Comparison of ENCODE assay signal across 24 mouse cellular contexts in genomic region chr5:116252186-116252585, GRCm38 (mm10). TPM values are rescaled to one million over a fixed set of nuclear protein-coding genes. Genes with fewer than 3 reads are reported as not detected.
DNase-seq lines count a peak whose midpoint lies in the region; ATAC-seq and TF ChIP-seq lines count a peak whose summit lies in the region.
"Had no signal": no experiment of that assay in that cellular context is flagged by ENCODE, and none has a peak within 500 bp of the region (broad histone marks: within the 10 kb centered on the region; RNA-seq: fewer than 3 reads in every experiment).

No protein-coding gene starts in this region.

- no peak for TF ChIP-seq CTCF in liver, postnatal 0 days (IDR thresholded peaks at IDR 0.05; ENCODE audit: low read depth)
- no peak for TF ChIP-seq CTCF in G1E (IDR thresholded peaks at IDR 0.05; ENCODE audit: low read depth, low read length)

- H3K27ac ChIP-seq in liver, embryonic 11.5 days (ENCODE audit: low read depth, low read length) = no peak overlapping the region
- H3K27ac ChIP-seq in liver, postnatal 0 days (ENCODE audit: low read depth) = no peak overlapping the region
- H3K27ac ChIP-seq in midbrain, embryonic 11.5 days (ENCODE audit: low read depth, low read length) = no peak overlapping the region
- H3K27ac ChIP-seq in midbrain, embryonic 15.5 days = no peak overlapping the region
- H3K27ac ChIP-seq: embryonic facial prominence, embryonic 15.5 days; forebrain, embryonic 10.5 days; heart, adult 2 months; heart, embryonic 15.5 days; hindbrain, embryonic 14.5 days had no signal

- no peak overlapping the region for H3K9ac ChIP-seq in liver, embryonic 11.5 days (ENCODE audit: low read depth, low read length)
- no peak overlapping the region for H3K9ac ChIP-seq in liver, postnatal 0 days (replicated peaks)
- no peak overlapping the region for H3K9ac ChIP-seq in midbrain, embryonic 11.5 days (ENCODE audit: low read length)
- H3K9ac ChIP-seq in midbrain, embryonic 15.5 days = no peak overlapping the region
- H3K9ac ChIP-seq: embryonic facial prominence, embryonic 15.5 days; heart, embryonic 15.5 days; hindbrain, embryonic 14.5 days had no signal

- no peaks in the 10 kb centered on the region for H3K36me3 ChIP-seq in liver, embryonic 11.5 days (ENCODE audit: control insufficient read depth, insufficient read depth, low read length)
- H3K36me3 ChIP-seq in liver, postnatal 0 days (replicated peaks; ENCODE audit: insufficient read depth, low read length) = no peaks in the 10 kb centered on the region
- no peaks in the 10 kb centered on the region for H3K36me3 ChIP-seq in midbrain, embryonic 11.5 days (ENCODE audit: control insufficient read depth, insufficient read depth, low read length)
- no peaks in the 10 kb centered on the region for H3K36me3 ChIP-seq in midbrain, embryonic 15.5 days (replicated peaks)
- H3K36me3 ChIP-seq in G1E (replicated peaks) = no peaks in the 10 kb centered on the region
- H3K36me3 ChIP-seq: embryonic facial prominence, embryonic 15.5 days; forebrain, embryonic 10.5 days; heart, embryonic 15.5 days had no signal

- no peaks in the 10 kb centered on the region for H3K9me3 ChIP-seq in liver, embryonic 11.5 days (ENCODE audit: control insufficient read depth, low read length)
- no peaks in the 10 kb centered on the region for H3K9me3 ChIP-seq in liver, postnatal 0 days (ENCODE audit: low read length)
- H3K9me3 ChIP-seq in midbrain, embryonic 11.5 days (ENCODE audit: control insufficient read depth, low read length) = no peaks in the 10 kb centered on the region
- no peaks in the 10 kb centered on the region for H3K9me3 ChIP-seq in midbrain, embryonic 15.5 days
- peaks cover 61% of the 10 kb centered on the region for H3K9me3 ChIP-seq in G1E (replicated peaks)
- H3K9me3 ChIP-seq: embryonic facial prominence, embryonic 15.5 days; forebrain, embryonic 10.5 days; heart, embryonic 15.5 days had no signal

- no peak for TF ChIP-seq EP300 in liver, postnatal 0 days (IDR thresholded peaks at IDR 0.05; ENCODE audit: low read depth)

- H3K4me2 ChIP-seq in liver, embryonic 11.5 days = no peak overlapping the region
- H3K4me2 ChIP-seq in liver, postnatal 0 days (ENCODE audit: low read depth, low read length) = no peak overlapping the region
- H3K4me2 ChIP-seq in midbrain, embryonic 11.5 days = no peak overlapping the region
- no peak overlapping the region for H3K4me2 ChIP-seq in midbrain, embryonic 15.5 days
- H3K4me2 ChIP-seq: embryonic facial prominence, embryonic 15.5 days; heart, embryonic 11.5 days; heart, embryonic 15.5 days; hindbrain, embryonic 14.5 days had no signal

- H3K4me3 ChIP-seq in liver, embryonic 11.5 days (ENCODE audit: low read depth, low read length) = no peak overlapping the region
- H3K4me3 ChIP-seq in liver, postnatal 0 days (ENCODE audit: low read depth, low read length) = no peak overlapping the region
- H3K4me3 ChIP-seq in midbrain, embryonic 11.5 days (ENCODE audit: low read depth, low read length) = no peak overlapping the region
- no peak overlapping the region for H3K4me3 ChIP-seq in midbrain, embryonic 15.5 days
- peak overlapping the region; percentile 25; the same call in 1 of the 2 replicates for H3K4me3 ChIP-seq in G1E (ENCODE audit: low read depth, low read length)
- H3K4me3 ChIP-seq: embryonic facial prominence, embryonic 15.5 days; erythroblast, embryonic 14.5 days; forebrain, embryonic 10.5 days; heart, adult 2 months; heart, embryonic 15.5 days had no signal

- DNase-seq in liver, embryonic 11.5 days (ENCODE audit: low spot score) = no peak
- no peak for DNase-seq in liver, postnatal 0 days
- DNase-seq in midbrain, embryonic 11.5 days (ENCODE audit: low spot score, missing footprints) = peak; percentile 62
- DNase-seq in G1E (ENCODE audit: low spot score) = no peak
- DNase-seq in c-Kit-positive CD71-positive TER-119-positive erythroid progenitor cells, embryonic 14.5 days (ENCODE audit: low spot score) = peak; percentile 6
- no peak for DNase-seq in neural tube, embryonic 10.5 days (ENCODE audit: extremely low spot score, low spot score)
- DNase-seq: adrenal gland, postnatal 14 days; cerebellum, adult 2 months; cerebellum, postnatal 10 days; embryo, embryonic 11 days; gastrocnemius, postnatal 10 days; heart, adult 2 months; heart, postnatal 14 days had no signal

- 67% methylated on average over 6 of the region's 6 CpGs for WGBS in liver, embryonic 11.5 days
- 58% methylated on average over 6 of the region's 6 CpGs for WGBS in liver, postnatal 0 days (ENCODE audit: insufficient replicate concordance)
- WGBS in midbrain, embryonic 11.5 days = 87% methylated on average over 6 of the region's 6 CpGs
- 94% methylated on average over 6 of the region's 6 CpGs for WGBS in midbrain, embryonic 15.5 days

- peak; percentile 39; the same call in 1 of the 2 replicates for ATAC-seq in liver, embryonic 11.5 days (replicated peaks; ENCODE audit: low FRiP score)
- no peak for ATAC-seq in liver, postnatal 0 days
- ATAC-seq in midbrain, embryonic 11.5 days (ENCODE audit: low FRiP score) = no peak
- ATAC-seq in midbrain, embryonic 15.5 days (replicated peaks) = no peak
- ATAC-seq in G1E (ENCODE audit: extremely low read depth, insufficient number of reproducible peaks, low FRiP score, poor library complexity, severe bottlenecking) = no peak
- ATAC-seq: activated CD4-positive, CD25-positive, alpha-beta regulatory T cell, adult 4 months; forebrain, embryonic 14.5 days had no signal

- H3K27me3 ChIP-seq in liver, embryonic 11.5 days (replicated peaks; ENCODE audit: control insufficient read depth, insufficient read depth, low read length) = no peaks in the 10 kb centered on the region
- no peaks in the 10 kb centered on the region for H3K27me3 ChIP-seq in liver, postnatal 0 days (ENCODE audit: insufficient read depth, low read length)
- H3K27me3 ChIP-seq in midbrain, embryonic 11.5 days (ENCODE audit: control insufficient read depth, insufficient read depth, low read length) = no peaks in the 10 kb centered on the region
- H3K27me3 ChIP-seq in midbrain, embryonic 15.5 days (replicated peaks) = no peaks in the 10 kb centered on the region
- no peaks in the 10 kb centered on the region for H3K27me3 ChIP-seq in G1E (ENCODE audit: insufficient read depth, low read length)
- H3K27me3 ChIP-seq: CH12.LX; embryonic facial prominence, embryonic 15.5 days; heart, embryonic 15.5 days had no signal

- no peaks in the 10 kb centered on the region for H3K4me1 ChIP-seq in liver, embryonic 11.5 days (replicated peaks; ENCODE audit: control insufficient read depth, insufficient read depth, low read length)
- no peaks in the 10 kb centered on the region for H3K4me1 ChIP-seq in liver, postnatal 0 days (ENCODE audit: insufficient read depth)
- H3K4me1 ChIP-seq in midbrain, embryonic 11.5 days (ENCODE audit: control insufficient read depth, insufficient read depth, low read length) = no peaks in the 10 kb centered on the region
- H3K4me1 ChIP-seq in midbrain, embryonic 15.5 days = no peaks in the 10 kb centered on the region
- no peaks in the 10 kb centered on the region for H3K4me1 ChIP-seq in G1E (ENCODE audit: insufficient read depth, low read depth, low read length)
- H3K4me1 ChIP-seq: forebrain, embryonic 10.5 days; heart, embryonic 15.5 days had no signal

RNA-seq across cellular contexts. Expression of gene Ccdc60, which starts 36.6 kb away (rescaled TPM):
- polyA plus RNA-seq in liver, embryonic 11.5 days (2014; fragmentation: Nextera tagmentation; extraction: Ambion mirVana) = 0.25 and 0.31 TPM in 2 replicates
- not detected in 2 replicates for polyA plus RNA-seq in liver, postnatal 0 days (2015; fragmentation: Nextera tagmentation; extraction: Ambion mirVana)
- 1.9 and 2.7 TPM in 2 replicates for polyA plus RNA-seq in midbrain, embryonic 11.5 days (2014; fragmentation: Nextera tagmentation; extraction: Ambion mirVana)
- 2.6 and 3.1 TPM in 2 replicates for polyA plus RNA-seq in midbrain, embryonic 15.5 days (2015; fragmentation: Nextera tagmentation; extraction: Ambion mirVana)
- not detected in 2 replicates for total RNA-seq in G1E (2014; fragmentation: Nextera tagmentation)
- total RNA-seq in G1E (2017) = not detected in 2 replicates
- not detected in 2 replicates for polyA plus RNA-seq in G1E (2012)
- total RNA-seq: adrenal gland, adult 18-20 months; adrenal gland, postnatal 14 days; CH12.LX; gastrocnemius, postnatal 10 days; heart, adult 2 months; heart, postnatal 14 days had no signal
- polyA plus RNA-seq: activated CD4-positive, CD25-positive, alpha-beta regulatory T cell, adult 4 months; erythroblast, embryonic 14.5 days had no signal

Comparison
In these comparisons a context has a peak if more than half of its experiments do, and no peak if none do; other contexts are left out.
1. DNase-seq: peak in midbrain, embryonic 11.5 days (single experiment) and c-Kit-positive CD71-positive TER-119-positive erythroid progenitor cells, embryonic 14.5 days (single experiment); none in liver, embryonic 11.5 days (single experiment), liver, postnatal 0 days (single experiment), G1E (single experiment) and neural tube, embryonic 10.5 days (single experiment).